Mouse (Mus musculus): ENCODE results near the gene Olfr860. TPM values are rescaled to one million over a fixed set of nuclear protein-coding genes. Genes with fewer than 3 reads are reported as not detected.
"Not testable (repeated sequence)": the region's sequence is repeated elsewhere in the genome, so short reads cannot be mapped to it uniquely, and the experiment has no call there.

Gene Olfr860
- polyA plus RNA-seq (2015; fragmentation: Nextera tagmentation; extraction: Ambion mirVana), result not detected in 2 replicates

- no peak within 1 kb of the TSS for H3K27ac ChIP-seq (ENCODE audit: low read length)
- H3K9ac ChIP-seq (ENCODE audit: low read length), result no peak within 1 kb of the TSS
- no peaks in the 10 kb centered on the region for H3K36me3 ChIP-seq (ENCODE audit: control insufficient read depth, insufficient read depth, low read length)
- no peak within 1 kb of the TSS for H3K4me3 ChIP-seq (replicated peaks; ENCODE audit: low read length)
- WGBS, result 64% methylated on average over 1 of the region's 1 CpGs
- no peak for ATAC-seq (ENCODE audit: insufficient read depth, low FRiP score)
- no peak within 1 kb of the TSS for H3K4me2 ChIP-seq (ENCODE audit: low read depth, low read length)
- H3K4me1 ChIP-seq (ENCODE audit: control insufficient read depth, insufficient read depth, low read length), result no peaks in the 10 kb centered on the region
- H3K27me3 ChIP-seq (ENCODE audit: control insufficient read depth, insufficient read depth, low read length), result no peaks in the 10 kb centered on the region
- no peaks in the 10 kb centered on the region for H3K9me3 ChIP-seq (replicated peaks; ENCODE audit: control insufficient read depth, low read length)
Measured at GRCm38 (mm10) chr9:19849647-19850046, at the start of gene Olfr860. Gene Olfr860 (minus strand): TSS chr9:19849747.

GRCm38 (mm10) chr9:19887904-19888303 lies 38.4 kb upstream of the Olfr860 start, which contains the start of gene Olfr862:
Gene Olfr862 (minus strand): TSS chr9:19888004.
- Histone ChIP-seq H3K27me3 (ENCODE audit: control insufficient read depth, insufficient read depth, low read length) (no peaks in the 10 kb centered on the region), H3K9me3 (replicated peaks; ENCODE audit: control insufficient read depth, low read length) (no peaks in the 10 kb centered on the region), H3K36me3 (ENCODE audit: control insufficient read depth, insufficient read depth, low read length) (no peaks in the 10 kb centered on the region), H3K27ac (ENCODE audit: low read length) (no peak within 1 kb of the TSS), H3K4me3 (replicated peaks; ENCODE audit: low read length) (no peak within 1 kb of the TSS), H3K4me1 (ENCODE audit: control insufficient read depth, insufficient read depth, low read length) (no peaks in the 10 kb centered on the region), H3K9ac (ENCODE audit: low read length) (no peak within 1 kb of the TSS), H3K4me2 (ENCODE audit: low read depth, low read length) (no peak within 1 kb of the TSS)
- ATAC-seq (ENCODE audit: insufficient read depth, low FRiP score), result no peak

- 57% methylated on average over 1 of the region's 1 CpGs for WGBS
- ATAC-seq (ENCODE audit: insufficient read depth, low FRiP score), result not testable (repeated sequence)
Measured at GRCm38 (mm10) chr9:19804606-19805005, 44.9 kb downstream of the Olfr860 start, which contains the start of gene Olfr859. Gene Olfr859 (plus strand): TSS chr9:19804906.

GRCm38 (mm10) chr9:19803000-19803399 lies 46.5 kb downstream of the Olfr860 start:
- no peaks in the 10 kb centered on the region for H3K4me1 ChIP-seq (ENCODE audit: control insufficient read depth, insufficient read depth, low read length)
- H3K9ac ChIP-seq (ENCODE audit: low read length), result no peak overlapping the region
- H3K27ac ChIP-seq (ENCODE audit: low read length), result no peak overlapping the region
- WGBS, result 69% methylated on average over 1 of the region's 1 CpGs
- H3K36me3 ChIP-seq (ENCODE audit: control insufficient read depth, insufficient read depth, low read length), result no peaks in the 10 kb centered on the region
- no peaks in the 10 kb centered on the region for H3K9me3 ChIP-seq (replicated peaks; ENCODE audit: control insufficient read depth, low read length)
- H3K4me3 ChIP-seq (replicated peaks; ENCODE audit: low read length), result no peak overlapping the region
- no peak for ATAC-seq (ENCODE audit: insufficient read depth, low FRiP score)
- H3K4me2 ChIP-seq (ENCODE audit: low read depth, low read length), result no peak overlapping the region
- H3K27me3 ChIP-seq (ENCODE audit: control insufficient read depth, insufficient read depth, low read length), result no peaks in the 10 kb centered on the region

More at GRCm38 (mm10) chr9:19804606-19805005, 44.9 kb downstream of the Olfr860 start, which contains the start of gene Olfr859:
- not testable (repeated sequence) for H3K36me3 ChIP-seq (ENCODE audit: control insufficient read depth, insufficient read depth, low read length); H3K9ac ChIP-seq (ENCODE audit: low read length); H3K4me2 ChIP-seq (ENCODE audit: low read depth, low read length); H3K27me3 ChIP-seq (ENCODE audit: control insufficient read depth, insufficient read depth, low read length); H3K9me3 ChIP-seq (replicated peaks; ENCODE audit: control insufficient read depth, low read length); H3K4me1 ChIP-seq (ENCODE audit: control insufficient read depth, insufficient read depth, low read length); H3K4me3 ChIP-seq (replicated peaks; ENCODE audit: low read length); H3K27ac ChIP-seq (ENCODE audit: low read length)

Other genes with a start within 250 kb of the Olfr860 start
- gene Zfp317, start 227.6 kb downstream of the Olfr860 start, polyA plus RNA-seq (2015; fragmentation: Nextera tagmentation; extraction: Ambion mirVana), result 25.5 and 28.6 TPM in 2 replicates
- not detected in 2 replicates for gene Olfr857, start 140.3 kb downstream of the Olfr860 start, polyA plus RNA-seq (2015; fragmentation: Nextera tagmentation; extraction: Ambion mirVana)
- not detected in 2 replicates for gene Olfr58, start 69.5 kb downstream of the Olfr860 start, polyA plus RNA-seq (2015; fragmentation: Nextera tagmentation; extraction: Ambion mirVana)
- not detected in 2 replicates for gene Olfr859, start 44.8 kb downstream of the Olfr860 start, polyA plus RNA-seq (2015; fragmentation: Nextera tagmentation; extraction: Ambion mirVana)
- gene Olfr862, start 38.3 kb upstream of the Olfr860 start, polyA plus RNA-seq (2015; fragmentation: Nextera tagmentation; extraction: Ambion mirVana), result not detected in 2 replicates
- gene Olfr77, start 67.1 kb upstream of the Olfr860 start, polyA plus RNA-seq (2015; fragmentation: Nextera tagmentation; extraction: Ambion mirVana), result 0.21 and 0.23 TPM in 2 replicates
- not detected in 2 replicates for gene Olfr866, start 178.3 kb upstream of the Olfr860 start, polyA plus RNA-seq (2015; fragmentation: Nextera tagmentation; extraction: Ambion mirVana)
- not detected in 2 replicates for gene Olfr867, start 207.8 kb upstream of the Olfr860 start, polyA plus RNA-seq (2015; fragmentation: Nextera tagmentation; extraction: Ambion mirVana)
- gene Olfr868, start 248.9 kb upstream of the Olfr860 start, polyA plus RNA-seq (2015; fragmentation: Nextera tagmentation; extraction: Ambion mirVana), result not detected in 2 replicates

Measured in stomach, embryonic 16.5 days (tissue).